Mouse (Mus musculus) liver, adult 2 months (tissue): ENCODE results near the gene Dnaja3. TPM values are rescaled to one million over a fixed set of nuclear protein-coding genes. Genes with fewer than 3 reads are reported as not detected.

Experiments
- DNase-seq: peaks from one replicate; pipeline ENCODE4 v3.0.0-alpha.2; 2011; ENCODE audit warnings: low read depth, low spot score; ENCODE audit errors: extremely low read depth
- H3K27ac ChIP-seq: fragments of 200-500 bp; replicated peaks from 2 replicates; pipeline ENCODE4 v1.5.1; 2012; ENCODE audit warnings: low read depth, mild to moderate bottlenecking, control low read depth, inconsistent platforms, low read length; ENCODE audit not compliant: insufficient read depth
- H3K27me3 ChIP-seq: fragments of 200-500 bp; 2 replicates; pipeline ENCODE4 v1.6.1; 2012; ENCODE audit warnings: mild to moderate bottlenecking, moderate library complexity, low read length, inconsistent platforms; ENCODE audit not compliant: control insufficient read depth, insufficient read depth
- H3K36me3 ChIP-seq: fragments of 200-500 bp; 2 replicates; pipeline ENCODE4 v1.6.1; 2012; ENCODE audit warnings: low read length, inconsistent platforms; ENCODE audit not compliant: control insufficient read depth, insufficient read depth
- H3K4me1 ChIP-seq: fragments of 200-500 bp; 2 replicates; pipeline ENCODE4 v1.6.1; 2011; ENCODE audit warnings: low read length; ENCODE audit not compliant: control insufficient read depth, insufficient read depth
- H3K4me3 ChIP-seq: fragments of 200-500 bp; 2 replicates; pipeline ENCODE4 v1.5.1; 2011; ENCODE audit warnings: low read depth, mild to moderate bottlenecking, control low read depth, low read length, moderate library complexity; ENCODE audit not compliant: insufficient read depth
- H3K79me2 ChIP-seq: fragments of 200-500 bp; 2 replicates; pipeline ENCODE4 v1.6.1; 2012; ENCODE audit warnings: inconsistent platforms, mild to moderate bottlenecking, low read length, moderate library complexity; ENCODE audit not compliant: control insufficient read depth, insufficient read depth
- H3K9ac ChIP-seq: fragments of 200-500 bp; 2 replicates; pipeline ENCODE4 v1.6.1; 2012; ENCODE audit warnings: low read depth, mild to moderate bottlenecking, control low read depth, inconsistent platforms, low read length
- CTCF ChIP-seq: fragments of 200-500 bp; IDR thresholded peaks from 2 replicates; pipeline ENCODE4 v1.5.1; 2011; ENCODE audit warnings: low read depth, low read length, control low read depth
- POLR2A ChIP-seq: fragments of 200-500 bp; IDR thresholded peaks from 2 replicates; pipeline ENCODE4 v1.6.1; 2011; ENCODE audit warnings: low read length, control low read depth; ENCODE audit not compliant: insufficient read depth; ENCODE audit errors: extremely low read depth
- WGBS: fragments of 180-500 bp; shearing (Covaris S2); methylation state at CpG from one replicate; pipeline ENCODE4 v1.1.7; 2018; 5-methylcytosine and 5-hydroxymethylcytosine counted together
- polyA plus RNA-seq: library from polyadenylated mRNA; depleted of rRNA; stranded (reverse); fragments of >200 nt; gene quantifications from 2 replicates; pipeline ENCODE4 v1.2.3, GENCODE M21; 2012
- total RNA-seq: library from RNA; depleted of rRNA; stranded (reverse); fragments of >200 nt; gene quantifications from 2 replicates; pipeline ENCODE4 v1.2.3, GENCODE M21; 2014

Gene Dnaja3
- total and polyA plus RNA-seq, 2 experiments = 37.7 to 76.3 TPM

DNA sequence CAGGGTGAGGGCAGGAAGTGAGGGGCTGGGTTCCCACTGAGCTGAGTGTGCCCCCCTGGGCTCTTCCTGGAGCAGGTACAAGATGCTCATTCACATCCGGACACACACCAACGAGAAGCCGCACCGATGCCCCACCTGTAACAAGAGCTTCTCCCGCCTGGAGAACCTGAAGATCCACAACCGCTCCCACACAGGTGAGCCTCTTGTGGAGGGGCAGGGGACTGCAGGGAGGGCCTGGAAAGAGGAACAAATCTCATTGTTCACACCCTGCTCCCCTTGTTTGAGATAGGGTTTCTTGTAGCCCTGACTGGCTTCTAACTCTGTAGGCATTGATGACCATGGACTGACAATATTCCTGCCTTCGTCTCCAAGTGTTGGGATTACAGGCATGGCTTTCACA lies 28.1 kb upstream of the Dnaja3 start:
- DNase-seq = no peak
- Histone ChIP-seq H3K9ac (no peak overlapping the region), H3K27me3 (no peaks in the 10 kb centered on the region), H3K36me3 (peaks cover 2% of the 10 kb centered on the region; the same call in 1 of the 2 replicates), H3K4me1 (peaks cover 5% of the 10 kb centered on the region; the same call in 1 of the 2 replicates), H3K4me3 (no peak overlapping the region), H3K79me2 (no peaks in the 10 kb centered on the region), H3K27ac (no peak overlapping the region)
- 97% methylated on average over 7 of the region's 7 CpGs for WGBS
- TF ChIP-seq CTCF = no peak
- no peak for TF ChIP-seq POLR2A

DNA sequence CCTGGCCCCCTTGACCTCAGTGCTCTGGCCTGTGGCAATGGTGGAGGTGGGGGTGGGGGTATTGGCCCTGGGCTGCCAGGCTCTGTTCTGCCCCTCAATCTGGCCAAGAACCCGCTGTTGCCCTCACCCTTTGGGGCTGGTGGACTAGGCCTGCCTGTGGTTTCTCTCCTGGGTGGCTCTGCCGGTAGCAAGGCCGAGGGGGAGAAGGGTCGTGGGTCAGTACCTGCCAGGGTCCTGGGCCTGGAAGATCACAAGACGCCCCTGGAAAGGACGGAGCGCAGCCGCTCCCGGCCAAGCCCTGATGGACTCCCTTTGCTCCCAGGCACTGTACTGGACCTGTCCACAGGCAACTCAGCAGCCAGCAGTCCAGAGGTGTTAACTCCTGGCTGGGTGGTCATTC lies 26.1 kb upstream of the Dnaja3 start:
- TF ChIP-seq POLR2A (no peak), CTCF (no peak)
- H3K4me1 ChIP-seq = peaks cover 5% of the 10 kb centered on the region; the same call in 1 of the 2 replicates
- no peaks in the 10 kb centered on the region for H3K79me2 ChIP-seq
- WGBS = 96% methylated on average over 9 of the region's 9 CpGs
- no peak for DNase-seq
- no peak overlapping the region for H3K9ac ChIP-seq
- H3K36me3 ChIP-seq = peaks cover 2% of the 10 kb centered on the region; the same call in 1 of the 2 replicates
- no peak overlapping the region for H3K27ac ChIP-seq
- H3K27me3 ChIP-seq = no peaks in the 10 kb centered on the region
- no peak overlapping the region for H3K4me3 ChIP-seq

DNA sequence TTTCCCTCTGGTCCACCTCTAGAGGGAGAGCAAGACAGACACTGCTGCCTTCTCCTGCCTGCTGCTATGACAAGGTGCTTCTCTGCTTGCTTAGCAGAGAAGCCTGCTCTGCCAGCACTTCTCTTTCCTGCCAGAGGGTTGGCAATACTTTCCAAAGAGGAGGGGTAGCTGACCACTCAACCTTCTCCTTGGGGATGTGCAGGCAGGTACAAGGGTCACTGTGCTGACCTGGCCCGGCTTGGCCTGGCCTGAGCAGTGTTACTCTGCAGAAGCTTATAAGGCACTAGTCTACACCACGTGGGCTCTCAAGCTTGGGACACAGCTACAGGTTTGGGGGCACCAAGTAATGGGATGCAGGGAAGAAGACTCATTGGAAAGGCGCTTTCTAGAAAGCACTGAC lies 25.1 kb upstream of the Dnaja3 start:
- WGBS = 46% methylated on average over 3 of the region's 3 CpGs
- Histone ChIP-seq H3K9ac (no peak overlapping the region), H3K79me2 (no peaks in the 10 kb centered on the region), H3K27ac (no peak overlapping the region), H3K27me3 (no peaks in the 10 kb centered on the region), H3K4me1 (peaks cover 5% of the 10 kb centered on the region; the same call in 1 of the 2 replicates), H3K4me3 (no peak overlapping the region), H3K36me3 (peaks cover 2% of the 10 kb centered on the region; the same call in 1 of the 2 replicates)
- TF ChIP-seq CTCF = no peak
- no peak for TF ChIP-seq POLR2A
- DNase-seq = peak; percentile 78

DNA sequence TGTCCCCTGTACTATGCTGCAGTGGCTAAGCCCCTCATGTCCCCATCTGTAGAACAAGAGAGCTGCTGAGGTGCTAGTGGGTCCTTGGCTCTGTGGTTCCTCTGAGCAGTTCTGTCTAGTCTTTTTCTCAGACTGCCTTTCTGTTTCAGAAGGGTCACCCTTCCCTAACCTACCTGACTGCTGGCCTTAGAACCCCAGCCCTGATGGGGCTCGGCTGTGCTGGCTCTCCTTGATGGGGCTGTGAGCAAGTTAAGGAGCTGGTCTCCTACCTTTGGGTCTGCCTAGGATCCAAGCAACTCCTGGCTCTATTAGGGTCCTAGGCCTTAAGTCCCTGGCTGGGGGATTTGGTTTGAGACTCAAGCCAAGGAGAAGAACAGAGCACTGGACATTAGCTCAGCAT lies 24.5 kb upstream of the Dnaja3 start:
- no peak overlapping the region for H3K9ac ChIP-seq
- no peak overlapping the region for H3K4me3 ChIP-seq
- H3K36me3 ChIP-seq = peaks cover 2% of the 10 kb centered on the region; the same call in 1 of the 2 replicates
- H3K4me1 ChIP-seq = peaks cover 7% of the 10 kb centered on the region
- 70% methylated on average over 1 of the region's 1 CpGs for WGBS
- no peaks in the 10 kb centered on the region for H3K27me3 ChIP-seq
- DNase-seq = no peak
- 0 out of 2 replicates have a peak, but pooled peaks cover 3% of the 10 kb centered on the region for H3K79me2 ChIP-seq
- no peak overlapping the region for H3K27ac ChIP-seq
- TF ChIP-seq POLR2A (no peak), CTCF (no peak)

DNA sequence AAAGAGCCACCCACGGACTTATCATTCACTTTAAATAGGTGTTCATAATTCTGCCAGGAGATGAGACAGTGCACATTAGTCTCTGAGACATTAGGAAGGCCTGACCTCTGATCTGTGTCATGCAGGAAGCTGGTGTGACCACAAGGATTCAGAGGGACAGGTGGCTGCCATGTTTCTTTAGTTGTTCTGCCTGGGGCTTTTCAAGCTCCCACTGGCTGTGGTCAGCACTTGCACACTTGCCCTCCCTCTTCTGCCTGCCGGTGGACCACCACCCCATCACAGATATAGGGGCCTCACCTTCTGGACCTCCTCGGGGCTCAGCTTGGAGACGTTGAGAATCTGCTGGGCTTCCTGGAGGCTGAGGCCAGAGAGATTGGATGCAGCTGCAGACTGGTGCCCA lies 23.0 kb upstream of the Dnaja3 start:
- DNase-seq = no peak
- no peak for TF ChIP-seq CTCF
- TF ChIP-seq POLR2A = no peak
- no peaks in the 10 kb centered on the region for H3K27me3 ChIP-seq
- H3K36me3 ChIP-seq = peaks cover 2% of the 10 kb centered on the region; the same call in 1 of the 2 replicates
- no peak overlapping the region for H3K9ac ChIP-seq
- H3K27ac ChIP-seq = no peak overlapping the region
- peaks cover 7% of the 10 kb centered on the region; the same call in 1 of the 2 replicates for H3K79me2 ChIP-seq
- WGBS = 84% methylated on average over 4 of the region's 4 CpGs
- H3K4me3 ChIP-seq = no peak overlapping the region
- H3K4me1 ChIP-seq = peaks cover 8% of the 10 kb centered on the region

DNA sequence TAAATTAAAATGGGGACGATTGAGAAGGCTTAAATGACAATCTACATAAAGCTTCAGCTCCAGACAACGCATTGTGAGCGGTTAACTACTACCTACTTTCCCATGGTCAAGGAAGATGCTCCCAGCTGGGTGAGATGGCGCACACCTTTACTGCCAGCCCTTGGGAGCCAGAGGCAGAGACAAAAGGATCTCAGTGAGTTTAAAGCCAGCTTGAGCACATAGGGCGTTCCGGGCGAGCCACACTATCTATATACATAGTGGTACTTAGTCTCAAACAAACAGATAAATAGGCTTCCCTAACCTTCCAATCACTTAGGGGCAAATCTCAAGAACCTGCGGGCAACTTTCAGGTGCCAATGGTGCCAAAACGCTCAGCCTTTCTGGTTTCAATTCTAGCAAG lies 15.7 kb upstream of the Dnaja3 start:
- peak overlapping the region; percentile 87 for H3K27ac ChIP-seq
- WGBS = 11% methylated on average over 9 of the region's 9 CpGs
- no peaks in the 10 kb centered on the region for H3K27me3 ChIP-seq
- H3K79me2 ChIP-seq = peaks cover 25% of the 10 kb centered on the region
- H3K9ac ChIP-seq = peak overlapping the region; percentile 90
- H3K36me3 ChIP-seq = no peaks in the 10 kb centered on the region
- no peak for DNase-seq
- peak overlapping the region; percentile 82 for H3K4me3 ChIP-seq
- TF ChIP-seq CTCF (no peak), POLR2A (no peak)
- H3K4me1 ChIP-seq = peaks cover 15% of the 10 kb centered on the region
